Mouse (Mus musculus) gastrocnemius, postnatal 4 days (tissue): ENCODE measurements around the gene Gck. TPM values are rescaled to one million over a fixed set of nuclear protein-coding genes. Genes with fewer than 3 reads are reported as not detected.

Source experiments
- DNase-seq, 2 experiments: peaks; one replicate each; pipeline ENCODE4 v3.0.0; 2021 to 2022; ENCODE audit warnings: low spot score in 2 of 2, mixed read lengths in 2 of 2
- long read RNA-seq, 2 experiments: library from polyadenylated mRNA; stranded (forward); transcript quantifications; one replicate each; pipeline ENCODE4 v2.0.0; 2021
- total RNA-seq, 2 experiments: library from RNA; stranded (reverse); gene quantifications; 2 replicates each; pipeline ENCODE4 v1.2.3; 2021

Gene Gck
- not detected for total RNA-seq
- long read RNA-seq, experiment 1, partial matches to known transcripts: 0 of 1 reads
- long read RNA-seq, experiment 1, other reads (novel, unspliced or antisense): 0 of 1 reads
- long read RNA-seq, experiment 2: 0 reads

- no peak for DNase-seq
Measured at GRCm38 (mm10) chr11:5949586-5950352, at the start of gene Gck. TSS of gene Gck (minus strand) at chr11:5950081.

- DNase-seq: no peak
Measured at GRCm38 (mm10) chr11:5998472-5998871, 48.6 kb upstream of the Gck start.

GRCm38 (mm10) chr11:5995989-5996388 is 46.1 kb upstream of the Gck start:
- DNase-seq: peak; percentile 77 to 88

DNA sequence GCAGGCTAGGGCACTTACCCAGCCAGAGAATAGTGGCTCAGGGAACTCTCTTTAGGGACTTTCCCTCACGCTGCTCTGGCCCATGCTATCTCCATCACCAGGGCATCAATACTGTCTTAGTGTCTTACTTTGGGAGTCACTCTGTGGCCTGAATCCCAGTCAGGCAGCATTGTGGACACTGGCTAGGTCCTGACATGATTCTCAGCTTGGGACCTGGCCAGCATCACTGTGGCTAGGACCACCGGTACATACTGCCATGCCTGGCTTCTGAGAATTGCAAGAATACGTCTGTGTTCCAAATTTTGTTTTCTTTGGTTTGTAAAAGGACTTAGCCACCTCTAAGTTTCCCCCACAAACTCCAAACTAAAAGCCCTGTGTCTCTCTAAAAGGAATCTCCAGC is 45.0 kb upstream of the Gck start:
- DNase-seq: no peak

DNA sequence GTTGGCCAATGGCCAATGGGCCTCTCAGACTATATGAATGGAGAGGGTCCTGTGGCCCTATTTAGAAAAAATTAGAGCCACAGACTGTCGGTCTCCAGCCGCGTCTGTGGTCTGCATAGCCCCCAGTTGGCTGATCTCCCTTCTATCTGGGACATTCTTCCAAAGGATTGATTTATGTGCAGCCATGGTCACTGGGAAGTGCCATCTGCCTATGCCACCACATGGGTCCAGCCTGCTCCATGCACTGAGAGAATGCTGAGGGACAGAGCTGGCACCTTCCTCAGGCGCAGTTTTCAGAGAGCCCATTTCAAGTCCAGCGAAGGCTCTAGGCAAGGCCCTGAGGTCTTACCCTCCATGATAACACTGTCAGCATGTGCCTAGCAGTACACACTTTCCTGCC is 44.3 kb upstream of the Gck start:
- no peak for DNase-seq

DNA sequence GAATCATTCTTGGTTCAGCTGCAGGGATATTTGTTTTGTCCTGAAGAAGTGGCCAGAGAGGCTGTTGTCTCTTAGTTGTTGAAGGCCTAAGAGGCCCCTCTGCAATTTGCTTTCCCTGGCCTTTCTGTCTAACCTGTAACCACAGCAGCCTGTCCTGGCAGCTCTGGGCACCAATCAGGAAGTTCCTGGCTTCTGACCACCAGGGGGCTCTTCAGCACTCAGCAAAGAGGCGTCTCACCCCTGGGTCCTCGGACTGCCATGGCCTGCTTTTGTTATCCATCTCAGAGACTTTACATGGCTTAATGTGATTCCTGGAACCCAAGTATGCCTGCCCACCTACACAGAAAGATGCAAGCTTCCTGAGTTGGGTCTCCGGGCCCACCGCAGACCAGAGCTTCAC is 41.0 kb upstream of the Gck start:
- DNase-seq: peak in 1 of 2 experiments; percentile 59

- DNase-seq: no peak
Measured at GRCm38 (mm10) chr11:5989954-5990593, 40.2 kb upstream of the Gck start.

DNA sequence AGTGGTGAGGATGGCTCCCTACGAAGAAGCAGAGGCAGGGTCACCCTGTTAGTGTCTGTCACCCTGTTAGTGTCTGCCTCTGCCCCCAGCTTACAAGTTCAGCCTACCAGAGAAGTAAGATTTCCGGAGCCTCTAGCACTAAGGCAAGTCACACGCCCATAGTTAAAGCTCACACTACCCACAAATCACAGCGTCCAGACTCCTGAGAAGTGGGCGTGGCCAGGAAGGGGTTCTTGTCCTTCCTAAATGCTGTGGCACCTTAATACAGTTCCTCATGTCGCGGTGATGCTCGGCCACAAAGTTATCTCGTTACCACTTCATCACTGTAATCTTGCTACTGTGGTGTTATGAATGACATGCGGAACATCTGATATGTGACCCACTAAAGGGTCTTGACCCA is 38.2 kb upstream of the Gck start:
- DNase-seq: no peak

DNA sequence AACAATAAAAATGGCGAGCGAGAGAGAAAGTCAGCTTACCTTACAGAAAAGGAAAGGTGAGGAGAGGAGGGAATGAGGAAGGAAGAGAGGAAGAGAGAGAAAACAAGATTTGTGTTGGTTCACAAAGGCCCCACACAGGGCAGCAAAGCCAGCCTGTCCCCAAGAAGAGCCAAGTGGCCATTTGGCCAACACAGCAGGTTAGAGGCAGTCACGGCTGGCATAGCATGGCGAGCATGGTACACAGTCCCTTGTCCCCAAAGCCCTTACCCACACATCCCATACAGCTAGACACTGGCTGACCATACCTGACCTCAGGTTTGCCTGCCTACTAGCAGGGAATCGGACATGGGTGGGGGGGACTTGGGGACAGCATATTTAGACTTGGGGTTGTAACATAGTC is 33.7 kb upstream of the Gck start:
- DNase-seq: no peak

DNA sequence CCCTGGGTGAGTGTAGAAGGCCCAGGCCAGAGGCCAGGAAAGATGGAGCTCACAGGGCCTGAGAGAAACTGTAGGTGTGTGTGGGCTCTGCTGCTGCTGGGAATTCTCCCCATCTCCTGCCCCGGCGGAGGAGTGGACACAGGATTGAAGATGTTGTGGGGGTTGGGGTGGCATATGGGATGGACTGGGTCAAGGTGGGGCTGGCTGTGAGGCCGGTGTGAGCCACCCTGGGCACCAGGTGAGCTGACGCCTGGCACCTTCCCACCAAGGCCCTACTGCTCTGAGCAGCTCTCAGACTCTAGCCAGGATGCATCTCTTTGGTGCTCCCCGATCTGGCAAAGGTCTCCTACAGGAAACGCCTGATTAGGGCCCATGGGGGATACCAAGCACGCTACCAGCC is 31.4 kb upstream of the Gck start:
- DNase-seq: no peak

- no peak for DNase-seq
Measured at GRCm38 (mm10) chr11:5980561-5980960, 30.7 kb upstream of the Gck start.

- DNase-seq: no peak
Measured at GRCm38 (mm10) chr11:5980108-5980507, 30.2 kb upstream of the Gck start.

- no peak for DNase-seq
Measured at GRCm38 (mm10) chr11:5979088-5979487, 29.2 kb upstream of the Gck start.

- no peak for DNase-seq
Measured at GRCm38 (mm10) chr11:5976106-5976505, 26.2 kb upstream of the Gck start.

GRCm38 (mm10) chr11:5975068-5975467 is 25.2 kb upstream of the Gck start:
- DNase-seq: peak in 1 of 2 experiments; percentile 64

- no peak for DNase-seq
Measured at GRCm38 (mm10) chr11:5974053-5974452, 24.2 kb upstream of the Gck start.

GRCm38 (mm10) chr11:5973151-5973550 is 23.3 kb upstream of the Gck start:
- DNase-seq: no peak

GRCm38 (mm10) chr11:5971202-5971601 is 21.3 kb upstream of the Gck start:
- no peak for DNase-seq

DNA sequence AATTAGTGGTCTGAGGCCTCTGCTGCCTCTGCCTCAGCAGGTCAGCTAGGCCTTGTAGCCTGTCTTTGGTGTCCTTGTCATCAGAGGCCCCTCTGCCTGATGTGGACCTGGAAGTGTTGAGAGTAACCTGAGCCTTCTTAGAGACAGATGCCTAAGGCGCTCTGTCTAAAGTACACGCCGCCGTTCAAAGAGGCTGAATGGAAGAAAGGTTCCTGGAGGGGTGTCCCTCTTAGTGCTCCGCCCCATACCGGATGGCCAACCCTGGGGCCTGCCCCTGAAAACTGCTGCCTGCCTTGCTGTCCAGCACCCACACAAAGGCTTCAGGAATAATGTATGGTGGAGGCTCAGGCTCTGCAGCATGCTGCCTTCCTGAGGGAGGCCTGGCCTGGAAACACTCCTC is 18.3 kb upstream of the Gck start:
- DNase-seq: no peak

DNA sequence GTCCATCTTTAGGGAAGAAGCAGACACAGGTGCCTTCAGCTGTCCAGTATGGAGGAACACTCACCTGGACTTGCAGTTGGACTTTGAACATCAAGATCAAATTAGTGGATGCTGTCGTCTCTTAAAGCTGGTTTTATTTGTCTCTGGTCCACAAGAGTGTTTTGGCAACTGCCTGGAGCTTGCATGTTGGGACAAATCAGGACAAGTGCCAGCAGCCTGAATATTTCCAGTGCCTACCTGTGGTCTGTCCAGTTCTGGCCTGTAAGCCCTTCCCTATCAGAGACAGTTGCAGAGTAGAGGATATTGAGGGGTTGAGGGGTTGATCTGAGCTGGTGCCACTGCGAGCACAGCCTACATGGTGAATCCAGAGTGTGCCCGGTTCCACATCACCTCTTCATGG is 16.9 kb upstream of the Gck start:
- DNase-seq: no peak

GRCm38 (mm10) chr11:5965865-5966264 is 16.0 kb upstream of the Gck start:
- DNase-seq: no peak

DNA sequence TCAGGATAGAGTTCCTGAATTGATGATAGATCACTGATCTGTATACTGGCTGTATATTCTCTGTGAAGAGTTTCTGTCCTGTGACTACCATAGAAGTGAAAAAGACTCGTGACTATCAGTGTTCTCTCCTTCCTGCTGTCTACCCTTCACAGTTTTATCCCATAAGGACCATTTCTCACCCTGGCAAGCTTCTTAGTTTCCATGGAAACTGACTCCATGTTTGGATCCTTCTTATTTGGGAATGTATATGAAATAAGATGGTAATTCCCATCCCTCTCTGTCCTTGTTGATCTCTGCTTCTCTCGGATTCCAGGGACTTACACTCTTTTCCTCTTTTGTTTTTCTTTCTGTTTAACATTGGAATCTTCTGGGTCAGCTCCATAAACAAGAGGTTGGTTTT is 10.2 kb upstream of the Gck start:
- no peak for DNase-seq
